Mouse (Mus musculus) limb, embryonic 15.5 days (tissue): Measurements from ENCODE around the gene Prkaa2. TPM values are rescaled to one million over a fixed set of nuclear protein-coding genes. Genes with fewer than 3 reads are reported as not detected.

Source experiments
- polyA plus RNA-seq: library from polyadenylated mRNA; unstranded; fragments of >200 nt; fragmentation: Nextera tagmentation; extraction: Ambion mirVana; gene quantifications from 2 replicates; pipeline ENCODE4 v1.2.1, GENCODE M21; 2015

The Prkaa2 gene
- polyA plus RNA-seq, 1 experiment from 2014 or later = 1.2 TPM

Other genes starting within 250 kb of the Prkaa2 start
- gene C8a, start 233.5 kb downstream of the Prkaa2 start, polyA plus RNA-seq = 0.08 TPM in 1 of 2 replicates, not detected in the other
- gene Fyb2, start 196.4 kb downstream of the Prkaa2 start, polyA plus RNA-seq = 0.20 and 0.41 TPM in 2 replicates
- gene Plpp3, start 47.5 kb upstream of the Prkaa2 start, polyA plus RNA-seq = 143 and 150 TPM in 2 replicates